Mouse (Mus musculus): ENCODE results near the gene Slc12a9.

DNA sequence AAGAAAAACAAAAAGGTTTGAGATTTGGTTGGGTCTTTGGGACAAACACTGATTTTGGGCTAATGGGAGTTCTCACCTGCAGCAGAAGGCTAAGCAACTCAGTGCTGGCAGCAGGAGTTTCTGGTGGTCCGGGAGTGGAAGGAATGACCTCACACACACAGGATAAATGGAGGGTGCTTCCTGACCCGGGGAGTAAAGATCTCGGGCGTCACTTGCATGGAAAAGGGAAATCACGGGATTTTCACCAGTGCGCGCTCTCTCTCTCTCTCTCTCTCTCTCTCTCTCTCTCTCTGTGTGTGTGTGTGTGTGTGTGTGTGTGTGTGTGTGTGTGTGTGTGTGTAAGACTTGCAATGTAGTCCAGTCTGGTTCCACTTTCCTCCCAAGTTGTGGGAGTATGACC lies 14.5 kb upstream of the Slc12a9 start:
- TF ChIP-seq TAL1 (conservative IDR thresholded peaks at IDR 0.05; ENCODE audit: low read depth, low read length): no peak
- TF ChIP-seq CTCF (IDR thresholded peaks at IDR 0.05; ENCODE audit: low read depth, low read length): no peak
- no peak for TF ChIP-seq GATA1 (IDR thresholded peaks at IDR 0.05; ENCODE audit: borderline replicate concordance, low read length)

Data from G1E (cell line).